Mouse (Mus musculus) spleen, adult 2 months (tissue): ENCODE measurements around the gene Atxn10. TPM values are rescaled to one million over a fixed set of nuclear protein-coding genes. Genes with fewer than 3 reads are reported as not detected.

Experiments used
- DNase-seq, 2 experiments: peaks; one replicate each; pipeline versions ENCODE4 v3.0.0 to v3.0.0-alpha.2; 2012 to 2021; ENCODE audit warnings: low spot score in 2 of 2, low read depth in 1 of 2
- H3K27ac ChIP-seq: fragments of 200-500 bp; 2 replicates; pipeline ENCODE4 v1.5.1; 2012; ENCODE audit warnings: low read length, inconsistent platforms; ENCODE audit not compliant: insufficient read depth
- H3K27me3 ChIP-seq: fragments of 200-500 bp; 2 replicates; pipeline ENCODE4 v1.6.1; 2012; ENCODE audit warnings: mild to moderate bottlenecking, moderate library complexity, low read length, inconsistent platforms; ENCODE audit not compliant: control insufficient read depth, insufficient read depth
- H3K36me3 ChIP-seq: fragments of 200-500 bp; 2 replicates; pipeline ENCODE4 v1.6.1; 2012; ENCODE audit warnings: mild to moderate bottlenecking, low read length, inconsistent platforms; ENCODE audit not compliant: control insufficient read depth, insufficient read depth
- H3K4me1 ChIP-seq: fragments of 200-500 bp; 2 replicates; pipeline ENCODE4 v1.6.1; 2011; ENCODE audit warnings: inconsistent platforms; ENCODE audit not compliant: control insufficient read depth, insufficient read depth, insufficient read length
- H3K4me3 ChIP-seq: fragments of 200-500 bp; 2 replicates; pipeline ENCODE4 v1.5.1; 2011; ENCODE audit warnings: mild to moderate bottlenecking, inconsistent platforms; ENCODE audit not compliant: insufficient read depth, insufficient read length; ENCODE audit errors: extremely low read depth
- CTCF ChIP-seq: fragments of 200-500 bp; IDR thresholded peaks from 2 replicates; pipeline ENCODE4 v1.5.1; 2011; ENCODE audit warnings: mild to moderate bottlenecking, inconsistent platforms; ENCODE audit not compliant: insufficient read depth, insufficient read length, insufficient replicate concordance; ENCODE audit errors: extremely low read depth
- POLR2A ChIP-seq: fragments of 200-500 bp; IDR thresholded peaks from 2 replicates; pipeline ENCODE4 v1.6.1; 2011; ENCODE audit warnings: low read depth, low read length, inconsistent platforms
- WGBS: fragments of 180-500 bp; shearing (Covaris S2); methylation state at CpG from one replicate; pipeline ENCODE4 v1.1.7; 2018; 5-methylcytosine and 5-hydroxymethylcytosine counted together
- polyA plus RNA-seq: library from polyadenylated mRNA; depleted of rRNA; stranded (reverse); fragments of >200 nt; gene quantifications from 2 replicates; pipeline ENCODE4 v1.2.3, GENCODE M21; 2012

Gene Atxn10
- polyA plus RNA-seq, 1 experiment, result 35.7 TPM

DNA sequence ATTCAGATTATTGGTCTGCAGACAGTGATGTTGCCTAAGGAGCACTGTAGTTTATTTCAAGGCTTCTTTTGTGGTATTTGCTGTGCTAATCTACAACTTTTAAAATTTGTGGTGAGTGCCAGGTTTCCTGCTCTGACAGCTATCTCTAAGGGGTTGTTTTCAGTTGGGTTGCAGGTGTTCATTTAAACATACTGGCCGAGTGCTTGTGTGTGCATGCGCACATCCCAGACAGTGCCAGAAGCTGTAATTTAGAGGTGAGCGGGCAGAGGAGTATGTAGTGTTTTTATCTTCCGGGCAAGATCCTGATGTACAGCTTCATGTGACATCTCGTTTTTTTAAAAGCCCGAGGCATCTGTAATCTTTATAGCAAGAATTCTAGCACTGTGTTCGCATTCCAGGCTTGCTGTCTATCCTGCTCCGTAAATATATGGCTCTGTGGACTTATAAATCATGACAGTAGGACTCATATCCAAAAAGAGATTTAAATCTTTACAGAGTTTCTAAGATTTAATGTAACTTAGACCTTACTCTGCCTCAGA, 73.3 kb downstream of the Atxn10 start:
- Histone ChIP-seq H3K36me3 (no peaks in the 10 kb centered on the region), H3K4me1 (peaks cover 3% of the 10 kb centered on the region; the same call in 1 of the 2 replicates), H3K4me3 (no peak overlapping the region), H3K27me3 (no peaks in the 10 kb centered on the region), H3K27ac (no peak overlapping the region)
- WGBS, result 52% methylated on average over 8 of the region's 8 CpGs
- TF ChIP-seq POLR2A (no peak), CTCF (no peak)
- DNase-seq, result no peak

DNA sequence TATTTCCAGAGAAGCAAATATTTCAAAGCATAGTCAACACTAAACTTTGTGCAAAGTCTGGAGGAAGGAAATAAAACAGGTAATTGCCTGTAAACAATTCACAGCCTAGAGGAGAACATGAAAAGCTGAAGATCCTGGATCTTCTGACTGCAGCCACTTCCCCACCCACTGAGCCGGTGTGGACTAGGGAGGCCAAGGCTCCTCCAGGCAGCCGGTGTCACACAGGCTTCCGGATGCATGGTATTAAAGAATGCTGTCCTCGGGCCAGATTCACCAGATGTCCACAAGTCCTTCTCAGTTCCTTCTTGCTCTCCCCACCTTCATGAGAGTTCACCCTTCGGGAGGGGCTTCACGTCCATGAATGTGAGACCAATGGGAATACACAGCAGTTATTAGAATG, 73.8 kb downstream of the Atxn10 start:
- H3K4me1 ChIP-seq, result peaks cover 3% of the 10 kb centered on the region; the same call in 1 of the 2 replicates
- no peaks in the 10 kb centered on the region for H3K27me3 ChIP-seq
- no peak for DNase-seq
- no peak overlapping the region for H3K4me3 ChIP-seq
- WGBS, result 80% methylated on average over 6 of the region's 6 CpGs
- TF ChIP-seq POLR2A (no peak), CTCF (no peak)
- H3K36me3 ChIP-seq, result no peaks in the 10 kb centered on the region
- no peak overlapping the region for H3K27ac ChIP-seq

DNA sequence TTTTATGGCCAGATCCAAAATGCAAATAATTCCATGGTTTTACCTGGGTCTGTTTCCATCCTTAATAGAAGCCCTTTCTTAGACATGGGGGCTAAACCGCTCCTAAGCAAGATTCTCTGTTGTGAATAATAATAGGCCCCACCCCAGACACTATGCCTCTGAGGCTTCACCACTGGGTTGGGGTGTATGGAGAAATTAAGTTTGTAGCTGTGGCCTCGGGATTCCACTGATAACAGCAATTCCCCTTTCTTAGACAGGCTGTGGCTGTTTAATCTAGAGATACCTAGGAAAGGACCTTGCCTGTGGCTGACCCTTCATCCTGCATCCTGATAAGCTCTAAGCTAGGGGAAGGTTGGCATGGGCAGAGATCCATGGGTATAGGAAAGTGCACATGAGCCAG, 78.6 kb downstream of the Atxn10 start:
- H3K36me3 ChIP-seq, result 0 out of 2 replicates have a peak, but pooled peaks cover 2% of the 10 kb centered on the region
- no peaks in the 10 kb centered on the region for H3K27me3 ChIP-seq
- no peak overlapping the region for H3K4me3 ChIP-seq
- H3K4me1 ChIP-seq, result no peaks in the 10 kb centered on the region
- no peak overlapping the region for H3K27ac ChIP-seq
- WGBS, result 87% methylated on average over 2 of the region's 2 CpGs
- no peak for DNase-seq
- TF ChIP-seq POLR2A, result no peak
- no peak for TF ChIP-seq CTCF

DNA sequence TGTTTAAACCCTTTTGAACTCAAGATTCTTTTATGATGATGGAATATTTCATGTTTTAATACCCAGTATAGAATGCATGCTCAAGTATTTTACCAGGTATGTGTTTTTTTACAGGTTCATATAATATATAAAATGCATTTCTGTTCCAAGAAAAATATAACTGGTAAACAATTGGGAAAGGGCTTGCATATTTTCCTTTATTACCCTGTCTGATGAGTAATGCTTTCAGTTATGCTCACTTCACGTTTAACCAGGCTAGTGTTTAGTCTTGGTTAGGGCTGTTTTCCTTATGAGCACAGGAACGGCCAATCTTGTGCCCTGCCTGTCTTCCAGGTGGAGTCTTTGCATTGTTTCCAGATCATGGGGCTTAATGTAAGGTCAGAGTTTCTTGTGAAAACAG, 84.6 kb downstream of the Atxn10 start:
- TF ChIP-seq POLR2A (no peak), CTCF (no peak)
- Histone ChIP-seq H3K27me3 (no peaks in the 10 kb centered on the region), H3K36me3 (no peaks in the 10 kb centered on the region), H3K4me3 (no peak overlapping the region), H3K4me1 (no peaks in the 10 kb centered on the region), H3K27ac (no peak overlapping the region)
- WGBS, result 81% methylated on average over 2 of the region's 2 CpGs
- DNase-seq, result no peak

DNA sequence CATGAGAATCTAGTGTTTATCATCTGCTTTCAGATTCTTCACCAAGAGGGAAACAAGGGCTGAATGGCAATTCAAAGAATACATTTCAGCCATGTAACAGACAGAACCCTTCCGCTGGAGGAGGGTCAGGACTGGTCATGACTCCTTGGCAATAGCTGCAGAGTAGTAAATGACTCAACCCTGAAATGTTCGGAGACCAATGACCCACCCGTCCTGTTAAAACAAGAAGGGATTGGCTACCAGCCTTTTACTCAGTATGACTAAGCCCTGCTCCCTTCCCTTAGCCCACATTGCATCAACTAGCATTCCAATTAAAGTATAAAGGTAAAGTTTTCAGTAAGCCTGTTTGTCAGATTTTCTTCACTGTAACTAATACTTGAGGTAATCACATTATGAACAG, 88.2 kb downstream of the Atxn10 start:
- TF ChIP-seq POLR2A (no peak), CTCF (no peak)
- no peak overlapping the region for H3K27ac ChIP-seq
- H3K4me3 ChIP-seq, result no peak overlapping the region
- H3K27me3 ChIP-seq, result no peaks in the 10 kb centered on the region
- no peaks in the 10 kb centered on the region for H3K4me1 ChIP-seq
- no peak for DNase-seq
- H3K36me3 ChIP-seq, result no peaks in the 10 kb centered on the region
- WGBS, result 88% methylated on average over 3 of the region's 3 CpGs

DNA sequence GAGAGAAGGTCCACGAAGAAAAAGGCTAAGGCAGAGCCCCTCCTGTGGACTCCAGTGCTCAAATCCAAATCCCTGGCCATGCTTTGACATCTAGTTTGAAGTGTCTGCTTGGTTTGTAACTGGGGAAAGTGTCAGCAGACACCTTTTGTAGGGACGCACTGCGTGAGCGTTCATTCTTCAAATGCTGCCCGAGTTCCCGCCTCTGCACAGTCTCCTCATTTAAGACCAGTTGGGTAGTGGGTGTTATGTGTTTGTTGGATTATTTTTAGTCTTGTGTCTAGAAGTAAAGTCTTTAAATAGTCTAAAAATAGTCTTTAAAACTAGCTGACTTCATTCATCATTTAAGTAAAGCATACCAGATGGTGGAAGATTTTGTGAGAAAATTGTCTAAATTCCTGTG, 92.1 kb downstream of the Atxn10 start:
- DNase-seq, result no peak
- WGBS, result 93% methylated on average over 6 of the region's 6 CpGs
- TF ChIP-seq POLR2A (no peak), CTCF (no peak)

DNA sequence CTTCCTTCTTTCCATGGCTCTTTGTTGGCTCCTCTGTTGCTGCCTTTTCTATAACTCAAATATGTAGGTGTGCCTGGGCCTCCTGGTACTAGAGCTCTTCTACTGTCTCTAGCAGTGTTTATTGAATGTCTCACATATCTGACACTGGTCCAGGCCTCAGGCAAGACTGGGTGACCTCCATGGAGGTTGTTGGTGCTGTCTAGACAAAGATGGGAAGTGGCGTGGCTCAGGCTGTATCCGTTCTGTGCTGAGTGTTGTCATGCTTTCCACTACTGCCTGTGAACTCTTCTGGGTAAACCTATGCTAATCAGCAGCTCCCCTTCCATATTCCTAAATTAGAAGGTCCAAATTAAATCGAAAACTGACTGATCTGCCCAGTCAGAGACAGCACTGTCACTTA, 106.5 kb downstream of the Atxn10 start:
- no peak for DNase-seq
- TF ChIP-seq CTCF (no peak), POLR2A (no peak)
- H3K27me3 ChIP-seq, result no peaks in the 10 kb centered on the region
- H3K4me3 ChIP-seq, result no peak overlapping the region
- 86% methylated on average over 3 of the region's 3 CpGs for WGBS
- no peak overlapping the region for H3K27ac ChIP-seq
- H3K4me1 ChIP-seq, result no peaks in the 10 kb centered on the region
- H3K36me3 ChIP-seq, result peaks cover 8% of the 10 kb centered on the region

More for the DNA sequence above, 92.1 kb downstream of the Atxn10 start:
- no peaks in the 10 kb centered on the region for H3K36me3 ChIP-seq
- no peaks in the 10 kb centered on the region for H3K4me1 ChIP-seq
- H3K4me3 ChIP-seq, result no peak overlapping the region
- H3K27me3 ChIP-seq, result no peaks in the 10 kb centered on the region
- no peak overlapping the region for H3K27ac ChIP-seq
